Mouse (Mus musculus): ENCODE results near the gene Olfr231. TPM values are rescaled to one million over a fixed set of nuclear protein-coding genes. Genes with fewer than 3 reads are reported as not detected.

The Olfr231 gene
- polyA plus RNA-seq, 1 experiment, result not detected

DNA sequence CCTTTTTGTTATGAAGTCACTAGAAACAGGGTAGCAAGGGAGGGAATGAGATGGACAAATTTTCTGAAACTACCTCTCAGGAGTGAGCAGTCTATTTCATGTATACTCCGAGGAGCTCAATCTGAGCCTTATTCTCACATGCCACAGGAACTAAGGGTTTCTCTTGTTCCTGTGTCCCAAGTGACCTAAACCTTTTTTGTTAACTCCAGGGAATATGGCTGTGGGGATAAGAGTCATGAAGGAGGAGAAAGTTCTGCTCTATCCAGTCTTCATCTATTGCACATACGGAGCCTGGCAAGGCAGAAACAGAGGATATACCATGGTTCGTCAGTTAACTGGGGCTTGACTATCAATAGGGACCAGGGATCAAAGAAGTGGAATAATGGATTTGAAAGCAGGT lies 54.7 kb downstream of the Olfr231 start, which contains the start of gene Olfr430:
Gene Olfr430 (plus strand): TSS at position 301 of the 400 bp plus-strand sequence.
- 91% methylated on average over 3 of the region's 3 CpGs for WGBS
- TF ChIP-seq CTCF (IDR thresholded peaks at IDR 0.05; ENCODE audit: extremely low read depth, insufficient read depth, insufficient read length, insufficient replicate concordance) (no peak), POLR2A (IDR thresholded peaks at IDR 0.05; ENCODE audit: low read depth, low read length) (no peak)
- DNase-seq (ENCODE audit: low read depth in 1 of 2, low spot score in 2 of 2), result no peak

More for the DNA sequence above, 54.7 kb downstream of the Olfr231 start, which contains the start of gene Olfr430:
- Histone ChIP-seq H3K4me1 (ENCODE audit: control insufficient read depth, insufficient read depth, insufficient read length) (no peaks in the 10 kb centered on the region), H3K27me3 (ENCODE audit: control insufficient read depth, insufficient read depth, low read length) (no peaks in the 10 kb centered on the region), H3K36me3 (ENCODE audit: control insufficient read depth, insufficient read depth, low read length) (no peaks in the 10 kb centered on the region), H3K27ac (ENCODE audit: insufficient read depth, low read length) (no peak within 1 kb of the TSS), H3K4me3 (ENCODE audit: extremely low read depth, insufficient read depth, insufficient read length) (no peak within 1 kb of the TSS)

Other genes with a start within 250 kb of the Olfr231 start
- gene Ifi211, start 208.1 kb downstream of the Olfr231 start, polyA plus RNA-seq (2012; rRNA removed), result 0.49 and 0.55 TPM in 2 replicates
- gene Mndal, start 178.7 kb downstream of the Olfr231 start, polyA plus RNA-seq (2012; rRNA removed), result 8.7 and 20.9 TPM in 2 replicates
- gene Ifi203, start 178.5 kb downstream of the Olfr231 start, polyA plus RNA-seq (2012; rRNA removed), result 23.4 and 29.8 TPM in 2 replicates
- gene Ifi202b, start 138.4 kb downstream of the Olfr231 start, polyA plus RNA-seq (2012; rRNA removed), result 0.13 TPM in 1 of 2 replicates, not detected in the other
- 1.2 and 1.9 TPM in 2 replicates for gene Ifi205, start 89.4 kb downstream of the Olfr231 start, polyA plus RNA-seq (2012; rRNA removed)
- gene Olfr433, start 80.5 kb downstream of the Olfr231 start, polyA plus RNA-seq (2012; rRNA removed), result 0.99 and 2.5 TPM in 2 replicates
- gene Olfr432, start 72.0 kb downstream of the Olfr231 start, polyA plus RNA-seq (2012; rRNA removed), result 0.08 and 2.7 TPM in 2 replicates
- not detected in 2 replicates for gene Olfr430, start 54.6 kb downstream of the Olfr231 start, polyA plus RNA-seq (2012; rRNA removed)
- not detected in 2 replicates for gene Olfr429, start 36.8 kb downstream of the Olfr231 start, polyA plus RNA-seq (2012; rRNA removed)
- gene Olfr427, start 24.3 kb downstream of the Olfr231 start, polyA plus RNA-seq (2012; rRNA removed), result not detected in 2 replicates
- gene Olfr424, start 10.4 kb upstream of the Olfr231 start, polyA plus RNA-seq (2012; rRNA removed), result not detected in 2 replicates
- not detected in 2 replicates for gene Olfr420, start 34.5 kb upstream of the Olfr231 start, polyA plus RNA-seq (2012; rRNA removed)
- 2.4 and 3.2 TPM in 2 replicates for gene Spta1, start 51.6 kb upstream of the Olfr231 start, polyA plus RNA-seq (2012; rRNA removed)
- not detected in 2 replicates for gene Olfr419, start 130.9 kb upstream of the Olfr231 start, polyA plus RNA-seq (2012; rRNA removed)
- gene Mptx1, start 209.4 kb upstream of the Olfr231 start, polyA plus RNA-seq (2012; rRNA removed), result not detected in 2 replicates
- gene Olfr417, start 244.0 kb upstream of the Olfr231 start, polyA plus RNA-seq (2012; rRNA removed), result not detected in 2 replicates

Measured in spleen, adult 2 months (tissue).